Mouse (Mus musculus): ENCODE results near the gene Eda.

DNA sequence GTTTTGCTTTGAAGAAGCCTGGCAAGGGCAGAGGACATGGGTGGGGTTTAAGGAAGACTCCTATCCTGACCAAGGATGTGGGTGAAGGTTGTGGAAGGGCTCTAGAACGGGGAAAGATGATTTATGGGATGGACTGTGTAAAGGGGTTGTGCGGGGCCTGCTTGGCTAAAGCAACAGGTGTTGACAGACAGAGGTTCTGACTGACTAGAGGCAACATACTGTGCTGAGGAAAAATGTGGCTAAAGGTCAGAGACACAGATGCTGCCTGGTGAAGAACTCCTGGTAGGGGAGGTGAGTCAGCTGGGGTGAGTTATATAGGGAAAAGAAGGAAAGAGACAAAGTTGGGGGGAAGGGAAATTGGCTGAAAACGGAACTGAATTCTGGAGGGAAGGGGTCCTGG lies 456.9 kb downstream of the Eda start:
- TF ChIP-seq POLR2A (IDR thresholded peaks at IDR 0.05; ENCODE audit: insufficient read depth, low read length) = no peak
- no peak for TF ChIP-seq CTCF (IDR thresholded peaks at IDR 0.05; ENCODE audit: low read depth, low read length)
